Mouse (Mus musculus): ENCODE measurements around the gene Dicer1. TPM values are rescaled to one million over a fixed set of nuclear protein-coding genes. Genes with fewer than 3 reads are reported as not detected.

Dicer1 gene
- polyA plus RNA-seq, 1 experiment from 2014 or later, result 15.6 TPM

DNA sequence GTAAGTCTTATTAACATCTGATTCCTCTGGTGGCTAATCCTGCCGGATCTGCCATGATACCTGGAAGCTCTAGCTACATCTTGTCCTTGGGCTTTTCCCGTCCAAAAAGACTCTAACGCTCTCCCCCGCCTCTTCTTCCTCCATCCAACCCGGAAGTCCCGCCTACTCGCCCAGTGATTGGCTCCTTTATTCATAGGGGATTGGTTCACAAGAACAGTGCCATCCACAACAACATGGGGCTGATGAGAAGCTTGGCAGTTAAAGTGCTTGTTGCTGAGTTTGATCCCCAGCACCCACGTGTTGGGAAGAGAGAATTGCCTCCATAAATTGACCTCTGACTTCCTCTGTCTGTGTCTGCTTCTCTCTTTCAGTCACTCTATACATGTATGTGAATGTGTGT is 9.7 kb upstream of the Dicer1 start:
- TF ChIP-seq EP300 (IDR thresholded peaks at IDR 0.05) (no peak), CTCF (IDR thresholded peaks at IDR 0.05) (no peak)

DNA sequence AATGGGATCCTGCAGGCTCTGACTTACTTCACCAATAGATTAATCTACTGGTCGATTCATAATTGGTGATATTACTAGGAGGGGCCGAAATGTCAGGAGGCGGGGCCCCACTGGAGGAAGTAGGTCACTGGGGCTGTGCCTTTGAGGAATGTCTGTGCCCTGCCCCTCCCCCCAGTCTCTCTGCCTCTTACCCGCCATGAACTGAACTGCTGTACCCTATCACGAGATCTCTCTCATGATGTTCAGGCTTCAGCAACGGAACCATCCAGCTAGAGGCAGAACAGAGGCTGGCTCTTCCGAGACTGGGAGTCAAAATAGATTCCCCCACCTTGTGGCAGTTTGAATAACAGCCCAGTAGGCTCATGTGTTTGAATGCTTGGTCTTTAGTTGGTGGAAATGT is 6.3 kb upstream of the Dicer1 start:
- Histone ChIP-seq H3K4me3 (ENCODE audit: low read depth, low read length) (no peak overlapping the region), H3K36me3 (ENCODE audit: insufficient read depth, low read length) (no peaks in the 10 kb centered on the region), H3K27ac (ENCODE audit: low read length) (no peak overlapping the region), H3K9ac (replicated peaks; ENCODE audit: low read depth) (no peak overlapping the region), H3K9me3 (ENCODE audit: low read length) (no peaks in the 10 kb centered on the region), H3K4me2 (replicated peaks; ENCODE audit: low read depth, low read length) (no peak overlapping the region), H3K4me1 (ENCODE audit: insufficient read depth, low read depth, low read length) (no peaks in the 10 kb centered on the region), H3K27me3 (replicated peaks; ENCODE audit: insufficient read depth, low read length) (no peaks in the 10 kb centered on the region)
- no peak for ATAC-seq
- no peak for DNase-seq (ENCODE audit: low spot score)
- 80% methylated on average over 7 of the region's 7 CpGs for WGBS
- TF ChIP-seq EP300 (IDR thresholded peaks at IDR 0.05), result no peak
- TF ChIP-seq CTCF (IDR thresholded peaks at IDR 0.05), result no peak

More for the DNA sequence above, 9.7 kb upstream of the Dicer1 start:
- ATAC-seq, result no peak
- DNase-seq (ENCODE audit: low spot score), result no peak
- Histone ChIP-seq H3K9me3 (ENCODE audit: low read length) (no peaks in the 10 kb centered on the region), H3K27ac (ENCODE audit: low read length) (no peak overlapping the region), H3K27me3 (replicated peaks; ENCODE audit: insufficient read depth, low read length) (no peaks in the 10 kb centered on the region), H3K36me3 (ENCODE audit: insufficient read depth, low read length) (no peaks in the 10 kb centered on the region), H3K9ac (replicated peaks; ENCODE audit: low read depth) (no peak overlapping the region), H3K4me2 (replicated peaks; ENCODE audit: low read depth, low read length) (no peak overlapping the region), H3K4me3 (ENCODE audit: low read depth, low read length) (no peak overlapping the region), H3K4me1 (ENCODE audit: insufficient read depth, low read depth, low read length) (no peaks in the 10 kb centered on the region)
- 73% methylated on average over 8 of the region's 8 CpGs for WGBS

DNA sequence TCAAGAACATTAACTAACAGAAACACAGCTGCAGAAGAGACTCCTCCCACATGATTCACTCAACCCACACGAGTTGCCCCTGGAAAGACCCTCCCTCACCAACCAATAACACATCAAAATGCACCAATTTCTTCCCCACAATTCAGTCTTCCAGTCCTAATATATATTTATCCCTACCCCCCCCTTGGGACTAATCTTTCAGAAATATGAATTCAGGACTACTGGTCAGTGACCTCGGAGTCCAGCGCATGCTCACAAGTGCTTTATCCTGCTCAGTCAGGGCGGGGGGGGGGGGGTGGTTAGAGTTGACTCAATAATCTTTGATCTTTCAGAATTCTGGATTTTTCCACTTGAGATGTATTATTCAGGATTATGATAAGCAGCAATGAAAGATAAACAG is 1.9 kb upstream of the Dicer1 start:
- Histone ChIP-seq H3K36me3 (ENCODE audit: insufficient read depth, low read length) (no peaks in the 10 kb centered on the region), H3K4me2 (replicated peaks; ENCODE audit: low read depth, low read length) (no peak overlapping the region), H3K4me3 (ENCODE audit: low read depth, low read length) (no peak overlapping the region), H3K27me3 (replicated peaks; ENCODE audit: insufficient read depth, low read length) (no peaks in the 10 kb centered on the region), H3K9me3 (ENCODE audit: low read length) (no peaks in the 10 kb centered on the region), H3K27ac (ENCODE audit: low read length) (no peak overlapping the region), H3K9ac (replicated peaks; ENCODE audit: low read depth) (no peak overlapping the region), H3K4me1 (ENCODE audit: insufficient read depth, low read depth, low read length) (peaks cover 13% of the 10 kb centered on the region; the same call in 1 of the 2 replicates)
- DNase-seq (ENCODE audit: low spot score) (no peak), ATAC-seq (no peak)
- WGBS, result 66% methylated on average over 4 of the region's 4 CpGs
- TF ChIP-seq EP300 (IDR thresholded peaks at IDR 0.05), result no peak

DNA sequence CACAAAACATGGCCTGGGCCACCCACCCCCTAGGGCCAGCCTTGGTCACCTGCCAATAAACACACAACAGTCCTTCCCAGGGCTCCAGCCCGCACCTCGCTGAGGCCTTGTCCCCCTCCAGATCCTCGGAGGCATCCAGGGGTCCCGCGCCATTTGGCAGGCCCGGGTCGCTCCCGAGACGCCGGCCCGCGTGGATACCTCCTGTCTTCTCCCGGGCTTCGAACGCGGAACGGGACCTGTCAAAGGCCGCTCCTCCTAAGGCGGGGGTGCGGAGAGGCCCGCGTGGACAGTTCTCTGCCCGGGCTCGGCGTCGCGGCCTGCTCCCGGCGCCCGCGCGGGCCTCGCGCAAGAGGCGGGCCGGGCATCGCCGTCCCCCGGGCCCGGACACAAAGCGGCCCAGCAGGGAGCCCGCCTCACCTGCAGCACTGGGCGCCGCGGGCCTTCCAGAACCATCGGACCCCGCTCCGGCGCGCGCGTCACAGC is 380 bp downstream of the Dicer1 start:
- TF ChIP-seq EP300 (IDR thresholded peaks at IDR 0.05) (no peak), CTCF (IDR thresholded peaks at IDR 0.05) (no peak)
- Histone ChIP-seq H3K9ac (replicated peaks; ENCODE audit: low read depth) (peak overlapping the region; percentile 88), H3K27me3 (replicated peaks; ENCODE audit: insufficient read depth, low read length) (no peaks in the 10 kb centered on the region), H3K36me3 (ENCODE audit: insufficient read depth, low read length) (no peaks in the 10 kb centered on the region), H3K9me3 (ENCODE audit: low read length) (no peaks in the 10 kb centered on the region), H3K27ac (ENCODE audit: low read length) (peak overlapping the region; percentile 87), H3K4me2 (replicated peaks; ENCODE audit: low read depth, low read length) (peak overlapping the region; percentile 86), H3K4me3 (ENCODE audit: low read depth, low read length) (peak overlapping the region; percentile 93), H3K4me1 (ENCODE audit: insufficient read depth, low read depth, low read length) (peaks cover 13% of the 10 kb centered on the region; the same call in 1 of the 2 replicates)
- ATAC-seq, result peak; percentile 1
- peak; percentile 37 for DNase-seq (ENCODE audit: low spot score)
- 0% methylated on average over 38 of the region's 52 CpGs for WGBS

DNA sequence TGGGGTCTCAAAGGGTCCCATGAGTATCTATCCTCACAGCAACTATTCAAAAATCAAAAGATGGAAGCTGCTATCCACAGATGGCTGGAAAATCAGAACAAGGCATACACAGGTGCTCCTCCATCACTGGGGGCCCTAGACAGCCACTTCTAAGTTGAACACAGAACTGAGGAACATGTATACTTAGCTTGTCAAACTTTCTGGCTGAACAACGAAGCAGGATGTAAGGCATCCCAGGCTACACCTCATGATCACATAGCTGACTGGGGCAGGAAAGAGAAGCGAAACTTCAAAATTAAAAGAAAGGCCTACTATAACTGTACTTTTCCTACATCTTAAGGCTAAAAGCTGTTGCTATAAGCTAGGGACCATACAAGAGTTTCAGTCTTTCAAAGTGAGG is 2.8 kb downstream of the Dicer1 start:
- no peak for ATAC-seq
- no peak overlapping the region for H3K4me2 ChIP-seq (replicated peaks; ENCODE audit: low read depth, low read length)
- H3K9me3 ChIP-seq (ENCODE audit: low read length), result no peaks in the 10 kb centered on the region
- no peak for DNase-seq (ENCODE audit: low spot score)
- no peak overlapping the region for H3K9ac ChIP-seq (replicated peaks; ENCODE audit: low read depth)
- H3K4me3 ChIP-seq (ENCODE audit: low read depth, low read length), result no peak overlapping the region
- no peak for TF ChIP-seq CTCF (IDR thresholded peaks at IDR 0.05)
- no peak for TF ChIP-seq EP300 (IDR thresholded peaks at IDR 0.05)
- no peak overlapping the region for H3K27ac ChIP-seq (ENCODE audit: low read length)
- H3K36me3 ChIP-seq (ENCODE audit: insufficient read depth, low read length), result no peaks in the 10 kb centered on the region
- WGBS, result 64% methylated on average over 2 of the region's 2 CpGs
- H3K4me1 ChIP-seq (ENCODE audit: insufficient read depth, low read depth, low read length), result peaks cover 13% of the 10 kb centered on the region; the same call in 1 of the 2 replicates
- H3K27me3 ChIP-seq (replicated peaks; ENCODE audit: insufficient read depth, low read length), result no peaks in the 10 kb centered on the region

DNA sequence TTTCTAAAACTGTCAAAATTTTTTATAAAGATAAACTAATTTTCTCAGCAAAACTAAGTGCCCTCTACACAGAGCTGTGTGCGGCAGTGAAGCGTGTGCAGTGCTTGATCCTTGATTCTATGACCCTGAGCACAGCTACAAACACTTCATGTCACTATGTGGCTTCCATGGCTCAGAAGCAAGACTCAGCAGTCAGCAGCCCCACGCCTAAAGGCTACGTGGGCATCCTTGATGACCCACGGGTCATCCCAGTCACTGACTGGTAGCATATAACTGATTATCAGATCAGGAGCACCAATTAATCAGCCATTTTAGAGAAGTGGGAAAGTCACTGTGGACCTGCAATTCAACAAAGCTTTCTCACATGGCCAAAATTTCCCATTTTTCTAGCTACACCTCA is 4.5 kb downstream of the Dicer1 start:
- Histone ChIP-seq H3K36me3 (ENCODE audit: insufficient read depth, low read length) (no peaks in the 10 kb centered on the region), H3K4me2 (replicated peaks; ENCODE audit: low read depth, low read length) (no peak overlapping the region), H3K4me1 (ENCODE audit: insufficient read depth, low read depth, low read length) (peaks cover 13% of the 10 kb centered on the region; the same call in 1 of the 2 replicates), H3K27me3 (replicated peaks; ENCODE audit: insufficient read depth, low read length) (no peaks in the 10 kb centered on the region), H3K9me3 (ENCODE audit: low read length) (no peaks in the 10 kb centered on the region), H3K27ac (ENCODE audit: low read length) (no peak overlapping the region), H3K4me3 (ENCODE audit: low read depth, low read length) (no peak overlapping the region), H3K9ac (replicated peaks; ENCODE audit: low read depth) (no peak overlapping the region)
- ATAC-seq (no peak), DNase-seq (ENCODE audit: low spot score) (no peak)
- no peak for TF ChIP-seq CTCF (IDR thresholded peaks at IDR 0.05)
- TF ChIP-seq EP300 (IDR thresholded peaks at IDR 0.05), result no peak
- 72% methylated on average over 5 of the region's 5 CpGs for WGBS

DNA sequence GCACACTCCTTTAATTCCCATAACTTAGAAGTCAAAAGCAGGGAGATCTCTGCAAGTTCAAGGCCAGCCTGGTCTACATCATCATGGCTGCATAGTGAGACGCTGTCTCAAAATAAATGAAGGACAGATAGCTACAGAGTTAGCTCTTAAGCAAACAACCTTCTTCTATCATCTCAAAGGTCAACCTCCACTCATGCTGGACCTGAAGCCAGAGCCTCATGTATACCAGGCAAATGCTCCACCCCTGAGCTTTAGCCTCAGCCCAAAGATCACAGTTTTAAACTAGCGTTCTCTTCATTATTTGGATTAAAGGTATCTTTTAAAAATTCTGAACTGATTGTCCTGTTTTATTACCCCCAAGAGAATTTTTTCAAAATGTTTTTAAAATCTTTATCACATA is 5.2 kb downstream of the Dicer1 start:
- ATAC-seq (no peak), DNase-seq (ENCODE audit: low spot score) (no peak)
- Histone ChIP-seq H3K9ac (replicated peaks; ENCODE audit: low read depth) (no peak overlapping the region), H3K9me3 (ENCODE audit: low read length) (no peaks in the 10 kb centered on the region), H3K27ac (ENCODE audit: low read length) (no peak overlapping the region), H3K4me2 (replicated peaks; ENCODE audit: low read depth, low read length) (no peak overlapping the region), H3K27me3 (replicated peaks; ENCODE audit: insufficient read depth, low read length) (no peaks in the 10 kb centered on the region), H3K4me3 (ENCODE audit: low read depth, low read length) (no peak overlapping the region), H3K36me3 (ENCODE audit: insufficient read depth, low read length) (no peaks in the 10 kb centered on the region), H3K4me1 (ENCODE audit: insufficient read depth, low read depth, low read length) (peaks cover 16% of the 10 kb centered on the region; the same call in 1 of the 2 replicates)
- TF ChIP-seq EP300 (IDR thresholded peaks at IDR 0.05) (no peak), CTCF (IDR thresholded peaks at IDR 0.05) (no peak)
- WGBS, result 87% methylated on average over 2 of the region's 2 CpGs

Measured in lung, postnatal 0 days (tissue).